Mouse (Mus musculus) heart, embryonic 15.5 days (tissue): ENCODE results near the gene Pdhx. TPM values are rescaled to one million over a fixed set of nuclear protein-coding genes. Genes with fewer than 3 reads are reported as not detected.

ENCODE experiments used
- ATAC-seq: fragments of 200-750 bp; cut with Nextera tagmentation; replicated peaks from 2 replicates; pipeline ENCODE4 v1.8.0; 2017; ENCODE audit warnings: low read depth, moderate TSS enrichment; ENCODE audit not compliant: insufficient number of reproducible peaks, insufficient read depth, low FRiP score
- H3K27ac ChIP-seq: fragments of 300-500 bp; sonication (generic); 2 replicates; pipeline ENCODE4 v1.5.1; 2015; ENCODE audit warnings: mild to moderate bottlenecking, inconsistent platforms
- H3K27me3 ChIP-seq: fragments of 300-500 bp; sonication (generic); 2 replicates; pipeline ENCODE4 v1.6.1; 2015; ENCODE audit warnings: inconsistent platforms
- H3K36me3 ChIP-seq: fragments of 300-500 bp; sonication (generic); 2 replicates; pipeline ENCODE4 v1.6.1; 2015; ENCODE audit warnings: mild to moderate bottlenecking, inconsistent platforms
- H3K4me1 ChIP-seq: fragments of 300-500 bp; sonication (generic); replicated peaks from 2 replicates; pipeline ENCODE4 v1.6.1; 2015; ENCODE audit warnings: inconsistent platforms
- H3K4me2 ChIP-seq: fragments of 300-500 bp; sonication (generic); 2 replicates; pipeline ENCODE4 v1.6.1; 2015; ENCODE audit warnings: inconsistent platforms, mild to moderate bottlenecking, moderate library complexity
- H3K4me3 ChIP-seq: fragments of 300-500 bp; sonication (generic); 2 replicates; pipeline ENCODE4 v1.5.1; 2015; ENCODE audit warnings: mild to moderate bottlenecking, inconsistent platforms
- H3K9ac ChIP-seq: fragments of 300-500 bp; sonication (generic); 2 replicates; pipeline ENCODE4 v1.6.1; 2015; ENCODE audit warnings: mild to moderate bottlenecking, inconsistent platforms
- H3K9me3 ChIP-seq: fragments of 300-500 bp; sonication (generic); replicated peaks from 2 replicates; pipeline ENCODE4 v1.6.1; 2016; ENCODE audit warnings: inconsistent platforms
- WGBS: fragments of 180-500 bp; shearing (Covaris S2); methylation state at CpG from one replicate; pipeline ENCODE4 v1.1.7; 2015; ENCODE audit warnings: mixed read lengths; 5-methylcytosine and 5-hydroxymethylcytosine counted together
- polyA plus RNA-seq: library from polyadenylated mRNA; unstranded; fragments of >200 nt; fragmentation: Nextera tagmentation; extraction: Ambion mirVana; gene quantifications from 2 replicates; pipeline ENCODE4 v1.2.1, GENCODE M21; 2015

Pdhx gene
- polyA plus RNA-seq, 1 experiment from 2014 or later = 64.2 TPM

DNA sequence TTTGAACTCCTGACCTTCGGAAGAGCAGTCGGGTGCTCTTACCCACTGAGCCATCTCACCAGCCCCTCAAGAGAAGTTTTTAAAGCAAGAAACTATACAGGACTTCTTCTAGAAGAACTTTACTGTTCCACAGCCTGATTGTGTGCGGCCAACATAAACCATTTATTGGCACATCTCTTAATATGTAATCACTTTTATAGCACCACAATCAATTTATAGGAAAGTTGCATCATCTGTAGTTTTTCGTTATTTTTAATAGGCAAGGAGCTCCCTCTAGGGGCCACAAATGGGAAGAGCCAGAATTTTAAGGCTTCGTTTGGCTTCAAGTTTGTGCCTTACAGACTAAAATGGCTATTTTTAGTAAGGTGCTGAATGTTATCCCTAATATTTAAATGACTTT is 11.1 kb upstream of the Pdhx start:
- no peak overlapping the region for H3K9ac ChIP-seq
- 56% methylated on average over 5 of the region's 5 CpGs for WGBS
- no peaks in the 10 kb centered on the region for H3K27me3 ChIP-seq
- H3K4me2 ChIP-seq = no peak overlapping the region
- H3K4me3 ChIP-seq = no peak overlapping the region
- no peak overlapping the region for H3K27ac ChIP-seq
- H3K9me3 ChIP-seq = no peaks in the 10 kb centered on the region
- peaks cover 7% of the 10 kb centered on the region for H3K4me1 ChIP-seq
- ATAC-seq = no peak
- peaks cover 18% of the 10 kb centered on the region for H3K36me3 ChIP-seq

DNA sequence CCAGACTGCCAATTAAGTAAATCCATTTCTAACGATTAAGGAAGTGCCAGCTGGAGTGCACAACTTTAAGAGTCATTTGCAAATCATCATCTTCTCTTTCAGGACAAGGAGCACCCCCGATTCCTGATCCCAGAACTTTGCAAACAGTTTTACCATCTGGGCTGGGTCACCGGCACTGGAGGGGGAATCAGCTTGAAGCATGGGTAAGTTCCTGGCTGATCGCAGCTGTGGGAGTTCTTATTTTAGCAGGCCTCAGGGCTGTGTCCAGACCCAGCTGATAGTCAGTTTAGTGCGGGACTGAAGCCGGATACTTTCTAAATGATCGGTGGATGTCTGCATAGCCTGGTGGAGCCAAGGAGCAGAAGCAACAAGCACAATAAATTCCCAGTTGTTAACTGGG is 9.5 kb upstream of the Pdhx start:
- peaks cover 7% of the 10 kb centered on the region for H3K36me3 ChIP-seq
- WGBS = 43% methylated on average over 7 of the region's 7 CpGs
- no peak overlapping the region for H3K4me2 ChIP-seq
- H3K4me1 ChIP-seq = peaks cover 7% of the 10 kb centered on the region
- no peaks in the 10 kb centered on the region for H3K9me3 ChIP-seq
- no peak overlapping the region for H3K4me3 ChIP-seq
- H3K9ac ChIP-seq = no peak overlapping the region
- ATAC-seq = no peak
- H3K27ac ChIP-seq = no peak overlapping the region
- no peaks in the 10 kb centered on the region for H3K27me3 ChIP-seq

DNA sequence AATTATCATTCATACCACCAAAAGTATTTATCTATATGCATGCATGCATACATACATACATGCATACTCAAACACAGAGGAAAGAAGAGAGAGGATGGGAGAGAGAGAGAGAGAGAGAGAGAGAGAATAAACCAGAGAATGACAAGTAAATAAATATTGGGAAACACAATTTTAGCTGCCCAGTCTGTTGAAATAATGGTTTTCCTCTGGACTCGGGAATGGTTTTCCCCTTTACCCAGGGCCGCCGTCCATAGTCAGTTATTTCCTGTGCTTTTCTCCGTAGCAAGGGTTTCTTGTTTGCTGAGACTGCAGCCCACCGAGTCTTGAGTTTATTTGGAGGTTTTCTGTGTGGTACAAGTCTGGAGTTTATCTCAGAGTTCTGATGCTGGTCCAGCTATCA is 8.4 kb upstream of the Pdhx start:
- Histone ChIP-seq H3K4me2 (no peak overlapping the region), H3K9me3 (no peaks in the 10 kb centered on the region), H3K4me3 (no peak overlapping the region), H3K27ac (no peak overlapping the region), H3K36me3 (no peaks in the 10 kb centered on the region; the same call in 1 of the 2 replicates), H3K9ac (no peak overlapping the region), H3K4me1 (peaks cover 7% of the 10 kb centered on the region), H3K27me3 (no peaks in the 10 kb centered on the region)
- 65% methylated on average over 5 of the region's 5 CpGs for WGBS
- ATAC-seq = no peak

DNA sequence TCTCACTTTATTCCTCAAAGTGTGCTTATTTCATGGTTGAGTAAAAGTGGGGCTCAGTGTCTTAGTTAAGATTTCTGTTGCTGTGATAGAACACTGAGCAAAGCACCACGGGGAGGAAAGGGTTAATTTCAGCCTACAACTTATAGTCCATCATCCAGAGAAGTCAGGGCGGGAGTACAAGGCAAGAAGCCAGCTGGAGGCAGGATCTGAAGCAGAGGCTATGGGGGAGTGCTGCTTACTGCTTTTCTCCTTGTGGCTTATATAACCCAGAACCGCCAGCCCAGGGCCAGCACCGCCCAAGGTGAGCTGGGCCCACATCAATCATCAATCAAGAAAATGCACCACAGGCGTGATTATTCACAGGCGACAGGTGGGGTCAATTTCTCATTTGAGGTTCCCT is 7.8 kb upstream of the Pdhx start:
- H3K4me2 ChIP-seq = no peak overlapping the region
- H3K27ac ChIP-seq = no peak overlapping the region
- WGBS = 66% methylated on average over 6 of the region's 6 CpGs
- H3K4me3 ChIP-seq = no peak overlapping the region
- peaks cover 7% of the 10 kb centered on the region for H3K4me1 ChIP-seq
- ATAC-seq = no peak
- H3K9me3 ChIP-seq = no peaks in the 10 kb centered on the region
- no peak overlapping the region for H3K9ac ChIP-seq
- no peaks in the 10 kb centered on the region; the same call in 1 of the 2 replicates for H3K36me3 ChIP-seq
- no peaks in the 10 kb centered on the region for H3K27me3 ChIP-seq

DNA sequence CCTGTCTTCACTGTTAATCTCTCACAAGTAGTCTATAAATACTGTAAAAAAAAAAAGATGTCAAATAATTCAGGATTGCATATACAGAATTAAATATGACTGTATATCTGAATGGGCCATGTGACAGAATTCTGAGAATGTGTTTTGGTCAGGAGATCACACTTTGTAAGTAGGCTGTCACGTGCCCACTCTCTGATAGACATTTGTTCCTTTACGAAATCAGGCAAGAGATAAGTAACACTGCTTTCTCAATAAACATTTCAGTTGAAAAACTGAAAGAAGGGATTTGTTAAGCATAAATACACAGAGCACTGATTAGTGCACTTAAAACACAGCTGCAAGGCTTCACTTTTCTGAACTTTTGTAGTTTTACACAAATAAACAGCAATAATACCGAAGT is 2.7 kb downstream of the Pdhx start:
- Histone ChIP-seq H3K27me3 (no peaks in the 10 kb centered on the region), H3K4me1 (peaks cover 29% of the 10 kb centered on the region), H3K9ac (no peak overlapping the region), H3K27ac (no peak overlapping the region), H3K36me3 (no peaks in the 10 kb centered on the region), H3K9me3 (no peaks in the 10 kb centered on the region), H3K4me3 (no peak overlapping the region), H3K4me2 (no peak overlapping the region)
- 50% methylated on average over 3 of the region's 3 CpGs for WGBS
- ATAC-seq = no peak

DNA sequence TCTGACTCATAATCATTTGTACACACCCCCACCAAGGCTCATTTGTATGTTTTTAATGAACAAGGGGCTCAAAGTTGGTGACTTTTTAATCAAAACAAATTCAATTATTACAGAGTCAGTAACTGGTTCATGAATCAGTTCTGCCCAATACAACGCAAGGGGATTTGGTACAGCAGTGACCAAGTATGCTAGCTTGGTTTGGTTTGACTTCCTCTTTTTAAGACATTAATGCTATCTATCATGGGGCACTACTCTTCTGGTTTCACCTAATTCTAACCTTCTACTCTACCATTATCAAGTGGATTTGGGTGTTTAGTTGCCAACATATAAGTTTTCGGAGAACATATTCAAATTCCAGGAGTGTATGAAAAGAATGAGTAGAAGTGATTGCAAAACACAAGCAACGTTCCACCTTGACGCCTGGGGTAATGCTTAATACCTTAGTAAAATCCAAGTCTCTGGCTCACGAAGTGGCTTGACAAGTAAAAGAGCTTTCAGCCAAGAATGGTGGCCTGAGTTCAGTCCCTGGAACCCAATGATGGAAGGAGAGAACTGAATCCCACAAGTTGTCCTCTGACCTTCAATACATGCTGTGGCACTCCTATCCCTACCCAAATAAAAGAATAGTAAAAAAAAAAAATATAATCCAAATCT is 3.4 kb downstream of the Pdhx start:
- peaks cover 29% of the 10 kb centered on the region for H3K4me1 ChIP-seq
- 91% methylated on average over 5 of the region's 5 CpGs for WGBS
- H3K36me3 ChIP-seq = no peaks in the 10 kb centered on the region
- H3K27me3 ChIP-seq = no peaks in the 10 kb centered on the region
- no peak overlapping the region for H3K27ac ChIP-seq
- no peak overlapping the region for H3K9ac ChIP-seq
- H3K9me3 ChIP-seq = no peaks in the 10 kb centered on the region
- H3K4me2 ChIP-seq = no peak overlapping the region
- H3K4me3 ChIP-seq = no peak overlapping the region
- no peak for ATAC-seq

DNA sequence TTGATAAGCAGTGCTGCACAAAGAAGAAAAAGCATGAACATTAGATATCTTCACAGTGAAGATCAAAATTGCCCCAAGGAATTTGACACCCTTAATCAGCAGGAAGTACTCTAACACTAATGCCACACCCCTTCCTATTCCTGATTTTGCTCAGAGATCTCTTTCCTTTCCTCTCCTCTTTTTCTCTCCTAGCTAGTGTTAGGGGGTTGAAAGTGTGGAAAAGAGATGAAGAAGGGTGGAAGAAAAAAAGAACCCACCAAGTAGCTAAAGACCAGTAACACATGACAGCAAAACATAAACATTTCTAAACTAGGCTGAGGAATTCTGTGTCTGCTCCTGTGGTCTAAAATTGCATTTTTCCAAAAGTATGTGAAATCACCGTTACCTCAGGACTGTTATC is 4.7 kb downstream of the Pdhx start:
- Histone ChIP-seq H3K27me3 (no peaks in the 10 kb centered on the region), H3K36me3 (no peaks in the 10 kb centered on the region), H3K4me3 (no peak overlapping the region), H3K27ac (no peak overlapping the region), H3K9me3 (no peaks in the 10 kb centered on the region), H3K4me1 (peaks cover 26% of the 10 kb centered on the region), H3K4me2 (no peak overlapping the region), H3K9ac (no peak overlapping the region)
- 69% methylated on average over 1 of the region's 1 CpGs for WGBS
- ATAC-seq = no peak

DNA sequence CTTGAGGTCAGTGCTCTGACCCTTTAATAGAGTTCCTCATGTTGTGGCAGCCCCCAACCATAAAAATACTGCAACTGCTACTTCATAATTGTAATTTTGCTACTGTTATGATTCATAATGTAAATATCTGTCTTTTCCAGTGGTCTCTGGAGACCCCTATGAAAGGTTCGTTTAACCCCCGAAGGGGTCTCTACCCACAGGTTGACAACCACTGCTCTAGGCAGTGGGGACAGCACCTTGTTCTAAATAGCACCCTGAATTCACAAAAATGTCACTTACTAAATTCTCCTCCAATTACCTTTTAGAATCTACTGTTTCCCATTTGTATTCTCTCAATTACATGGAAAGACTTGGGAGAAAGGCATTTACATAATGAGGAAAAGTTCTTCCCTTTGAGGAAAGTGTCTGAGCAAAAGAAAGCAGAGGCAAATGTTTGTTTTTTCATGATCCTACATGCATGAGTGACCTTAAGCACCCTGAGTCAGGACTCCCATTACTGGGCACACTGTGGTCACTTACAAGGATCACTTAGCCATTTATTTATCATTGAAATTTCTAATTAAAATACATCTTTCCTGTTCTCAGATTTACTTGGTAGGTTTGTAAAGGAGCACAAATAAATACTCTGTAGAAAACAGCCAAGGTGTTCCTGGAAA is 5.6 kb downstream of the Pdhx start:
- H3K4me2 ChIP-seq = no peak overlapping the region
- peaks cover 31% of the 10 kb centered on the region for H3K4me1 ChIP-seq
- no peaks in the 10 kb centered on the region for H3K27me3 ChIP-seq
- H3K9ac ChIP-seq = no peak overlapping the region
- H3K36me3 ChIP-seq = no peaks in the 10 kb centered on the region
- H3K27ac ChIP-seq = no peak overlapping the region
- WGBS = 87% methylated on average over 2 of the region's 2 CpGs
- no peak for ATAC-seq
- no peaks in the 10 kb centered on the region for H3K9me3 ChIP-seq
- H3K4me3 ChIP-seq = no peak overlapping the region

DNA sequence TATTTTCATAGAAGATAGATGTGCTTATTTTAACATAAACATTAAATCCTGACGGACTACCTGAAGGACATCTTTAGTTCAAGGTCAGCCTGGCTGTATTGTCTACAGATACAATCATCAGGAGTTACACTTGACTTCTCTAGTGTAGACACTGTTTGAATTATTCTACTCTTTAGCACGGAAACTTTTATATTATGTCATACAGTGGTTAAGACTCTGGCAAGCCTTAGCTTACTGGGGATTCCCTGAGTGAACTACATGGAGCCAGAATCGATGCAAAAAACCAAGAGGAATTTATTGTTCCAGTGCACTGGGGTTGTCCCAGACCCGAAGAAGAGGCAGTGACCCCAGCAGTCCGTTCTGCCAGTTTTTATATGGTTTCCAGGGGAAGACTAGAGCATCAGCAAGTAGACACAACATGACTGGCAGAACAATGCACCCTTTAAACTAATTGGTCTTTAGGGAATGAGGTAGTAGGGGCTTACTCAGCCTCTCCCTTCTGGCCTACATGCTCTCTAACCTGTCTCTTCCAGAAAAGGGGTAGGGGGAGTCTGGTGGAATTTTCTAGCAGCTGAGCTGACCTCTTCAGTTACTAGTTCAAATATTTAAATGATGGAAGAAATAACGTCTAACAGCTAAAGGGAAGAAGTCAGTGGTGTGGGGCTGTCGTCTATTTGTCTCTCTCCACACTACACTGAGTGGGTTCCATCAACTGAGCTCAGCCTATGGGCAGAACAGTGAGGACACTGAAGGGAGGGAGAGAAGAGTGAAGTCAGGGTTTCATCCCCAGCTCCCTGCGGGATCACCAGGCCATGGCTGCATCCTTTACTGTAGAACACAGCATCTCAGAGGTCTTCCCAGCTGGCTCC is 6.4 kb downstream of the Pdhx start:
- Histone ChIP-seq H3K4me3 (no peak overlapping the region), H3K4me2 (no peak overlapping the region), H3K9ac (no peak overlapping the region), H3K9me3 (no peaks in the 10 kb centered on the region), H3K36me3 (no peaks in the 10 kb centered on the region), H3K27ac (no peak overlapping the region), H3K27me3 (no peaks in the 10 kb centered on the region), H3K4me1 (peaks cover 26% of the 10 kb centered on the region)
- WGBS = 78% methylated on average over 8 of the region's 8 CpGs
- ATAC-seq = no peak

DNA sequence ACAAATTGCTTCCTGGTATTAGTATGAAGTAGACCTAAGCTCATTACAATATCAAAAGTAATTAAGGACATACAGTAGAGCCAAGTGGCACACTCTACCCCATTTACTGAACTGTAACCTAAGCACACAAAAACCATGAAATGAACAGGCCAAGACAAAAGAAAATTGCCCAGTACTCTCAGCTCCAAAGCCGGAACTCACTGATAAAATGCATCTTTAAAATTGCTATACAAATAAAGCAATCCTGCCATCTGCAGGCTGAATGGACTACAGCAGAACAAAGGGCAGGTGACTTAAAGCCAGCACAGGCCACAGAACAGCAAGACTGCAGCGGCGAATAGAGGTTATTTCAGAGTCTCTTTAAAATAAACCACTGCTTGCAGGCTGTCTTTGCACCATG is 10.4 kb downstream of the Pdhx start:
- ATAC-seq = no peak
- no peak overlapping the region for H3K27ac ChIP-seq
- H3K36me3 ChIP-seq = no peaks in the 10 kb centered on the region
- H3K27me3 ChIP-seq = no peaks in the 10 kb centered on the region
- peaks cover 7% of the 10 kb centered on the region for H3K4me1 ChIP-seq
- 22% methylated on average over 3 of the region's 3 CpGs for WGBS
- no peak overlapping the region for H3K9ac ChIP-seq
- no peak overlapping the region for H3K4me3 ChIP-seq
- H3K9me3 ChIP-seq = no peaks in the 10 kb centered on the region
- no peak overlapping the region for H3K4me2 ChIP-seq

DNA sequence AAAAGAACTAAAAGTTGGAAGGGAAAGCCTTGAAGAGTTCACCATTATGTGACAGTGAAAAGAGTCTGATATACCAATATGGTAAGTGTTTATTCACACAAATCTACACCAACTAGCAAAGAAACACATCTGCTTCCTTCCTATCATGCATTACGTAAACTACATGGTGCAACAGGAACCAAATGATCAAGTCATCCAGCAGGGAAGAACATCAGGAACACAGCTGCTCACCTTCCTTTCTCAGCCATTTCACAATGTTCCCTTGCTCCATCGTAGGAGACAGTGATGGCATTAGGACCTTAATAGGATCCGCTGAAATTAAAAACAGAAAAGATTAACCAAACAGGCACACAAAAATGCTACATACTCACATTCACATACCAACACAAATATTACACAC is 15.0 kb downstream of the Pdhx start:
- H3K9me3 ChIP-seq = no peaks in the 10 kb centered on the region
- no peak overlapping the region for H3K4me3 ChIP-seq
- no peak overlapping the region for H3K4me2 ChIP-seq
- 89% methylated on average over 3 of the region's 3 CpGs for WGBS
- peaks cover 7% of the 10 kb centered on the region for H3K4me1 ChIP-seq
- H3K27me3 ChIP-seq = no peaks in the 10 kb centered on the region
- no peaks in the 10 kb centered on the region; the same call in 1 of the 2 replicates for H3K36me3 ChIP-seq
- ATAC-seq = no peak
- no peak overlapping the region for H3K27ac ChIP-seq
- no peak overlapping the region for H3K9ac ChIP-seq
